Mouse (Mus musculus) midbrain, embryonic 13.5 days (tissue): Measurements from ENCODE around the gene Ccdc92b. TPM values are rescaled to one million over a fixed set of nuclear protein-coding genes. Genes with fewer than 3 reads are reported as not detected.

Source experiments
- ATAC-seq: fragments of 200-750 bp; cut with Nextera tagmentation; 2 replicates; pipeline ENCODE4 v1.8.0; 2017; ENCODE audit warnings: mild to moderate bottlenecking, moderate TSS enrichment, moderate library complexity
- H3K27ac ChIP-seq: fragments of 300-500 bp; sonication (generic); 2 replicates; pipeline ENCODE4 v1.5.1; 2015; ENCODE audit warnings: inconsistent platforms, mild to moderate bottlenecking, moderate library complexity
- H3K27me3 ChIP-seq: fragments of 300-500 bp; sonication (generic); 2 replicates; pipeline ENCODE4 v1.6.1; 2015; ENCODE audit warnings: mild to moderate bottlenecking, inconsistent platforms
- H3K36me3 ChIP-seq: fragments of 300-500 bp; sonication (generic); 2 replicates; pipeline ENCODE4 v1.6.1; 2015; ENCODE audit warnings: mild to moderate bottlenecking, inconsistent platforms
- H3K4me1 ChIP-seq: fragments of 300-500 bp; sonication (generic); replicated peaks from 2 replicates; pipeline ENCODE4 v1.6.1; 2015; ENCODE audit warnings: inconsistent platforms
- H3K4me2 ChIP-seq: fragments of 300-500 bp; sonication (generic); replicated peaks from 2 replicates; pipeline ENCODE4 v1.6.1; 2015; ENCODE audit warnings: moderate library complexity, mild to moderate bottlenecking, inconsistent platforms
- H3K4me3 ChIP-seq: fragments of 300-500 bp; sonication (generic); replicated peaks from 2 replicates; pipeline ENCODE4 v1.5.1; 2015; ENCODE audit warnings: mild to moderate bottlenecking, inconsistent platforms
- H3K9ac ChIP-seq: fragments of 300-500 bp; sonication (generic); replicated peaks from 2 replicates; pipeline ENCODE4 v1.6.1; 2015; ENCODE audit warnings: mild to moderate bottlenecking, inconsistent platforms
- H3K9me3 ChIP-seq: fragments of 300-500 bp; sonication (generic); 2 replicates; pipeline ENCODE4 v1.6.1; 2016; ENCODE audit warnings: mild to moderate bottlenecking, inconsistent platforms
- whole genome bisulfite sequencing: fragments of 180-500 bp; shearing (Covaris S2); methylation state at CpG from one replicate; pipeline ENCODE4 v1.1.7; 2015; 5-methylcytosine and 5-hydroxymethylcytosine counted together
- polyA plus RNA-seq: library from polyadenylated mRNA; unstranded; fragments of >200 nt; fragmentation: Nextera tagmentation; extraction: Ambion mirVana; gene quantifications from 2 replicates; pipeline ENCODE4 v1.2.1, GENCODE M21; 2015

The Ccdc92b gene
- polyA plus RNA-seq, 1 experiment from 2014 or later = 1.7 TPM

DNA sequence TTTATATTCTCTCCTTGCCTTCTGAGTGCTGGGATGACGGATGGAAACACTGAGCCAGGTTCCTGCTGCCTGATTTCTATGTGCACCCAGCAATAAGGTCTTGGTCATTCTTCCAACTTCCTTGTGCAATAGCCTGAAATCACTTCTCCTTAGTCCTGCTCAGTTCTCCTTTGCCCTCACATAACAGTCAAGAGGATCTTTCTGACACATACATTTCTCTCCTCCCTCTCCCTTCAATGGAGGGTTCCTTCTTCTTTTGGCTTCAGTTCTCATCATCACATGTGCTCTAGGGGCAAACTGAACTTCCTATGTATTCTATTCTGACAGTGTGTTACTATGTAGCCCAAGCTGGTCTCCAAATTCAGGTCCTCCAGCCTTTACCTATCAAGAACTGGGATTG, 28.6 kb downstream of the Ccdc92b start:
- H3K4me1 ChIP-seq = peaks cover 39% of the 10 kb centered on the region
- no peaks in the 10 kb centered on the region for H3K36me3 ChIP-seq
- H3K9me3 ChIP-seq = no peaks in the 10 kb centered on the region
- H3K9ac ChIP-seq = no peak overlapping the region
- no peak overlapping the region for H3K4me2 ChIP-seq
- no peaks in the 10 kb centered on the region for H3K27me3 ChIP-seq
- 88% methylated on average over 1 of the region's 1 CpGs for WGBS
- no peak for ATAC-seq
- no peak overlapping the region for H3K27ac ChIP-seq
- H3K4me3 ChIP-seq = no peak overlapping the region

DNA sequence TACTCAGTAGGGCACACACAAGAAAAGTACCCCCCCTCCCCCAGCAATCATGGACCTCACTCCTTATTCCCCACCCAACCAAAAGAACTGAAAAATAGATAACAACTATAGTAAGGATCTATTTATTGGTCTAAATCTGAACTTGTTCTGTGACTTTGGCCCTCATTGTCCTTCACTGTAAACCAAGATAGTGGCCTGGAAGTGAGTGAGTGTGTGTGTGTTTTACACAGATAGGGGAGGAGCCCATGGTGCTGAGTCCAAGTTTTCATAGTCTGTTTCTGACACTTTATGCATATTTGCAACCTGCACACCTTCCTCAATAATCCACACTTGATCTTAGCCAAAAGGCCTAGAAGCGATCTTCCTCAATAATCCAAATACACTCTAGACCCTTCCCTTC, 29.3 kb downstream of the Ccdc92b start:
- H3K9ac ChIP-seq = peak overlapping the region; percentile 84
- peaks cover 46% of the 10 kb centered on the region for H3K4me1 ChIP-seq
- peak overlapping the region; percentile 59 for H3K27ac ChIP-seq
- ATAC-seq = peak; percentile 35
- H3K4me2 ChIP-seq = peak overlapping the region; percentile 95
- H3K36me3 ChIP-seq = no peaks in the 10 kb centered on the region
- H3K4me3 ChIP-seq = peak overlapping the region; percentile 82
- WGBS = 0% methylated on average over 1 of the region's 1 CpGs
- H3K27me3 ChIP-seq = no peaks in the 10 kb centered on the region
- H3K9me3 ChIP-seq = no peaks in the 10 kb centered on the region

DNA sequence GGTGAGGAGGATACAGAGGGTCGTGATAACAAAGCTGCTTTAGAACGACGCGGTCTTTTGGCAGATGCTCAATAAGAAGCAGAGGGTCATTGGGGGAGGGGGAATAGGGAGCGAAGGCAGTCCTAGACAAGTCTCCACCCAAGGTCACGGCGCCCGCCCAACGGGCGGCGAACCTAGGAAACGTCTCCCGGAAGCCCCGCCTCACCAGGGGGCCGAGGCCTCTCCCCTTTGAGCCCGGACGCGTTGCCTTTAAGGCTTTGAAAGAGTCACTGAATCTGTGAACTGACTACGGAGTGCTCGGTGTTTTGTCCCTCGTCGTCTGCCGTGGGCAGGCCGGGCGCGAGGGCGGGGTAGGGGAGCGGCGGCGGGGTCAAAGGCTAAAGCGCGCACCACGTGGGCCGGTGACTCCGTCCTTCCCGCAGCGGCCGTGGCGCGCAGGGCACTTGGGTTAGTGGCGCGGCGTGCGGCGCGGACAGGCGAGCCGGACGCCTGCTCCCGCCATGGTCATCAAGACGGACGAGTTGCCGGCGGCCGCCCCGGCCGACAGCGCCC, 29.8 kb downstream of the Ccdc92b start, which contains the start of gene Cluh:
Cluh (plus strand) TSS at position 401 of the 552 bp plus-strand sequence.
- H3K27ac ChIP-seq = peak within 1 kb of the TSS; percentile 59
- peak within 1 kb of the TSS; percentile 84 for H3K9ac ChIP-seq
- peak within 1 kb of the TSS; percentile 95 for H3K4me2 ChIP-seq
- H3K9me3 ChIP-seq = no peaks in the 10 kb centered on the region
- peak; percentile 93 for ATAC-seq
- H3K36me3 ChIP-seq = no peaks in the 10 kb centered on the region
- no peaks in the 10 kb centered on the region for H3K27me3 ChIP-seq
- under 1% methylated on average over 57 of the region's 58 CpGs for WGBS
- peak within 1 kb of the TSS; percentile 82 for H3K4me3 ChIP-seq
- peaks cover 49% of the 10 kb centered on the region for H3K4me1 ChIP-seq

DNA sequence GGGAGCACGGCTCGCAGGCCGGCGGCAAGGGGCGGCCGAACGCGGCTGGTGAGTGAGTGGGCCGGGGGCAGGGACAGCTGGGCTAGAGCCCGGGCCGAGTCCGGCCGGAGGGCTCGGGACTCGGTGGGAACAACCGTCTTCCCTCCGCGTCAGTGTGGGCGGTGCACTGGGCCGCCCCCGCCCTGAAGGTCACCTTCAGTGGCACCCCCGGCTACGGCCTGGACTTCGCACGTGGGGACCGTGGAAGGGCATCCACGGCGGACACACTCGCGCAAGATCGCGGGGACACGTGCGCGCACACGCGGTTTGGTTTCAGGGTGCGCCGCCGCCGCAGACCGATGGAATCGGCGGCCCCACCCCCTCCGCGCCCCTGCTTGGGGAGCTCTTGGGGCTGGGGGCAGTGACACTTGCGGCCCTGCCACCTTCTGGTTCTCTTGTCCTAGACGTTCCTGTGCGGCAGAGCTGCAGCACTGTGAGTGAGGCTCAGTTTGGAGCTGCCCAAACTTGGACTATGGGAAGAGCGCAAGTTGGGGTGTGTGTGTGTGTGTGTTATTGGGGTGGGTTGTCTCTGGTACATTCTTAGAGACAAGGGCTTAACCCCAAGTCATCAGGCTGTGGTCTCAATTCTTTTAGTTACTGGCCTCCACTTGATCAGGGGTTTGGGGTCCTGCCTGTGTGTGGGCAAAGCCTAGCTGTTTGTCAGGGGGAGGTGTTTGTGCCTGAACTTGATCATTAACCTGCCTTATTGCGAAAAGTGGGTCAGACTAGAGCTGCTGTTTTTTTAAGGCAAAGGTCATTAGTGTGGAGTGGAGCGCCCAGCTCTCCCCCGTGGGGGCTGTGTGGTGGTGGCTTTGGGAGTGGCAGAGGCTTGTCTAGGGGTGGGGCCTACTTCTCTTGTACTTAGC, 30.5 kb downstream of the Ccdc92b start:
- no peaks in the 10 kb centered on the region for H3K27me3 ChIP-seq
- H3K36me3 ChIP-seq = no peaks in the 10 kb centered on the region
- ATAC-seq = peak; percentile 80
- H3K4me1 ChIP-seq = peaks cover 49% of the 10 kb centered on the region
- H3K4me2 ChIP-seq = peak overlapping the region; percentile 95
- no peaks in the 10 kb centered on the region for H3K9me3 ChIP-seq
- H3K27ac ChIP-seq = 0 out of 2 replicates have a peak overlapping the region, but pooled peaks have one; percentile 46
- peak overlapping the region; percentile 84 for H3K9ac ChIP-seq
- H3K4me3 ChIP-seq = peak overlapping the region; percentile 82
- 2% methylated on average over 52 of the region's 53 CpGs for WGBS

DNA sequence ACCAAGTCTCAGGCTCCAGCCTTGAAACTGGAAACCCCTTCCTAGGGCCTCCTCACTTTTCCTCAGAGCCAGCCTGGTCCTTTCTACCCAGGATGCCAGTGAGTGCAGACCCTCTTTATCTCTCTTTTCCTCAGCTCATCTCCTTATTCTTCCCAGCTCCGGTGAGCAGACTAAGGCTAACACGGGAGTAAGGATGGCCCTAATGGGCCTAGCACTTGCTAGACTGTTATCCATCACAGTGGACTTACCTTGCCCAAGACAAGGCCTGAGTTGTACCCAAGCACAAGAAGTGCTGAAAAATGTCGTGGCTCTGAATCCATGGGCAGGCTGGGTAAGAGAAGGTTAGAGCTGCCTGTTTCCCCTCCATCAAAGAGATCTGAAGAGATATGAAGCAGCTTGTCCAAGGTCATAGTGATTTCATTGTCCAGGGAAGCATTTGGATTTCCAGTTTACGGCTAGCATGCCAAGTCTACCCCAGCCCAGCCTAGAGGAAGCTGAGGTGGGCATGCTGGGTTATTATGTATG, 31.2 kb downstream of the Ccdc92b start:
- Histone ChIP-seq H3K4me1 (peaks cover 49% of the 10 kb centered on the region), H3K27ac (no peak overlapping the region), H3K27me3 (no peaks in the 10 kb centered on the region), H3K4me2 (peak overlapping the region; percentile 95), H3K9me3 (no peaks in the 10 kb centered on the region), H3K9ac (peak overlapping the region; percentile 84; the same call in 1 of the 2 replicates), H3K36me3 (no peaks in the 10 kb centered on the region), H3K4me3 (peak overlapping the region; percentile 82)
- no peak for ATAC-seq
- WGBS = 59% methylated on average over 4 of the region's 4 CpGs

DNA sequence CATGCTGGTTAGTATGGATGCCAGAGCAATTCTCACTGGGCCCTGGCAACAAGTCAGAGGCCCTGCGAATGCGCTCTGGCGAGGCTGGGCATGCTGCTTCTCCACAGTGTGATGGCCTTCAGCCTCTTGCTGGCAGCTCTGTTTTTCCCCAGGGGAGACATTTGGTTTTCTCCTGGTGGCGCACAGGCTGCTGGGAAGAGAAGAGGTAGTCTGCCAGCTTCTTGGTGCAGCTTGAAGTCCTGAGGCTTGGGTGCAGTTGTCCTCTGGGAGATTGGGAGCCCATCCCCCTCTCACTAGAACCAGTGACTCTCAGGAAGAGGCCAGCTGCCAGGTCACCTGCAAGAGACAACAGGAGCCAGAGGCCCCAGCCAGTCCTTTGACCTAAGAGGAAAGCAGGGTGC, 33.4 kb downstream of the Ccdc92b start:
- Histone ChIP-seq H3K27me3 (no peaks in the 10 kb centered on the region), H3K4me2 (no peak overlapping the region), H3K4me1 (peaks cover 49% of the 10 kb centered on the region), H3K27ac (peak overlapping the region; percentile 32; the same call in 1 of the 2 replicates), H3K4me3 (no peak overlapping the region), H3K9ac (0 out of 2 replicates have a peak overlapping the region, but pooled peaks have one; percentile 40), H3K36me3 (peaks cover 9% of the 10 kb centered on the region), H3K9me3 (no peaks in the 10 kb centered on the region)
- ATAC-seq = no peak
- WGBS = 50% methylated on average over 4 of the region's 4 CpGs

DNA sequence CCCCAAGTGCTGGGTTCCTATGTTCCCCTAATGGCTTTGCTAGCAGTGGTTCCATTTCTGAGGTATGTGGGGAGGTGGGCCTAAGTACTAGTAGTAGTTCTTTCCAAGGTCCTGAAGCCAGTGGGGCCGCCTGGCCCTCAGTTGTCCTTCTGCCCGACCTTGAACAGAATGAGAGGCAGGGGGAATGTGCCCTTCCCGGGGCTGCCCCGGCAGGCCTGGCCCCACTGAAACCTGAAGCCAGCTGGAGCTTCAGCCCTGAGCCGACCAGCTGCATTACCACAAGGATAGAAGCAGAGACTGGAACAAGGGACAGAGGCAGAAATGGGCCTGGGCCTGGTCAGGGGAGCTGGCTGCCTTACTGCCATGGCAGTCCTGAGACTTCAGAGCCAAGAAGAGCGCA, 34.0 kb downstream of the Ccdc92b start:
- 78% methylated on average over 6 of the region's 6 CpGs for WGBS
- H3K9me3 ChIP-seq = no peaks in the 10 kb centered on the region
- peaks cover 48% of the 10 kb centered on the region for H3K4me1 ChIP-seq
- H3K4me2 ChIP-seq = no peak overlapping the region
- no peaks in the 10 kb centered on the region for H3K27me3 ChIP-seq
- H3K9ac ChIP-seq = peak overlapping the region; percentile 40; the same call in 1 of the 2 replicates
- H3K4me3 ChIP-seq = no peak overlapping the region
- H3K27ac ChIP-seq = peak overlapping the region; percentile 32; the same call in 1 of the 2 replicates
- no peak for ATAC-seq
- H3K36me3 ChIP-seq = peaks cover 15% of the 10 kb centered on the region

DNA sequence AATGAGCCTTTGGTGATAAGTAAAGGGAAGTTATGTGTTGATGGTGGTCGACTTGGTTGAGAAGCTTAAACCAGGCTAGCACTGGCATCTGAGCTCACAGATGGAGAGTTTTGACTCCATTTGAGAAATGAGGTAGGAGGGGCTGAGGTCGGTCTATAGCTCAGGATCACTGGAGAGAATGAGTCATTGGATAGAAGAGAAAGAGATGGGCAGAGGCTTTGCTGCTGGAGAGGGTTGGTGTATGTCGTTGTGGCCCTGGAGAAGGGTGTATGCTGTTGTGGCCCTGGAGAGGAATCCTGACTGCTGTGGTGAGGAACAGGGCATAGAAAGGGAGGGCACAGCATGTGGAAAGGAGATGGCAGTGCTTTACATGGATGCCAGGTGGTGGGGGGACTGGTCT, 36.5 kb downstream of the Ccdc92b start:
- H3K4me1 ChIP-seq = peaks cover 30% of the 10 kb centered on the region
- peaks cover 41% of the 10 kb centered on the region for H3K36me3 ChIP-seq
- no peak overlapping the region for H3K27ac ChIP-seq
- no peak overlapping the region for H3K4me3 ChIP-seq
- H3K4me2 ChIP-seq = no peak overlapping the region
- no peaks in the 10 kb centered on the region for H3K27me3 ChIP-seq
- no peak overlapping the region for H3K9ac ChIP-seq
- no peak for ATAC-seq
- no peaks in the 10 kb centered on the region for H3K9me3 ChIP-seq
- 92% methylated on average over 3 of the region's 3 CpGs for WGBS

DNA sequence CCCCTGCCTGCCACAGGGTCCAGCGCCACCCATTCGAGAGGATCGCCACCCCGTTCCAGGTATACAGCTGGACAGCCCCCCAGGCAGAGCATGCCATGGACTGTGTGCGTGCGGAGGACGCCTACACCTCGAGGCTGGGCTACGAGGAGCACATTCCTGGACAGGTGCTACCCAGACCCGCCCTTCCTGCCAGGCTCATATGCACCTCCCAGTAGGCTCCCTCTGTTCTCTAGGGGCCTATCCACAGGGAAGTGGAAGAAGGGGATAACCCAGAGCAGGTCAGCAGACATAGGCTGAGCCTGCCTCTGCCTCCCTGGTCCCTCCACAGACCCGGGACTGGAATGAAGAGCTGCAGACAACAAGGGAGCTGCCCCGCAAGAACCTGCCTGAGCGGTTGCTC, 40.9 kb downstream of the Ccdc92b start:
- no peak overlapping the region for H3K4me3 ChIP-seq

DNA sequence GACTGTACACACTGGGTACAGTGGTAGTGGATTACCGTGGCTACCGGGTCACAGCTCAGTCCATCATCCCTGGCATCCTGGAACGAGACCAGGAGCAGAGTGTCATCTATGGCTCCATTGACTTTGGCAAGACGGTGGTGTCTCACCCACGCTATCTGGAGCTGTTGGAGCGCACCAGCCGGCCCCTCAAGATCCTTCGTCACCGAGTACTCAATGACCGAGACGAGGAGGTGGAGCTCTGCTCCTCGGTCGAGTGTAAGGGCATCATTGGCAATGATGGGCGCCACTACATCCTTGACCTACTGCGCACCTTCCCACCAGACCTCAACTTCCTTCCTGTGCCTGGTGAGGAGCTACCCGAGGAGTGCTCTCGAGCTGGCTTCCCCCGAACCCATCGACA, 42.2 kb downstream of the Ccdc92b start:
- Histone ChIP-seq H3K4me2 (no peak overlapping the region), H3K27ac (no peak overlapping the region)
- WGBS = 96% methylated on average over 19 of the region's 19 CpGs

More for the DNA sequence above, 40.9 kb downstream of the Ccdc92b start:
- H3K27ac ChIP-seq = no peak overlapping the region
- WGBS = 91% methylated on average over 13 of the region's 13 CpGs
- no peaks in the 10 kb centered on the region for H3K9me3 ChIP-seq
- no peak overlapping the region for H3K4me2 ChIP-seq
- no peaks in the 10 kb centered on the region for H3K4me1 ChIP-seq
- H3K36me3 ChIP-seq = peaks cover 85% of the 10 kb centered on the region
- no peak overlapping the region for H3K9ac ChIP-seq
- no peak for ATAC-seq
- no peaks in the 10 kb centered on the region for H3K27me3 ChIP-seq

DNA sequence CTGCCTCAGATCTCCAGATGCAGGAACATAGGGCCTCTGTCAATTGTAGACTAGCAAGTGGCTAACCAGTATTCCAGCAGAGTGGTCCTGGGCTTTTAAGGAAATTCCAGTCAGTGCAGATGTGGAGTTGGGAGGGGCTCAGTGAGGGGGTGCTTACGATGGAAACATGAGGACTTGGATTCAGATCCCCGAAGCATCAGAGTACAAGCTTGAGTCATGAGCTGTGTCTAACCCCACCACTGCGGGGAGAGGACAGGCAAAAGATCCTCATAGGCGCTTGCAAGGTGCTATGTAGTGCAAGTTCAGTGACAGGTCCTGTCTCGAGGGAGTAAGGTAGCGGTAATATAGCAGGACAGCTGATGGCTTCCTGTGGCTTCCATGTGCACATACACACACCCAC, 42.8 kb downstream of the Ccdc92b start:
- Histone ChIP-seq H3K4me1 (no peaks in the 10 kb centered on the region), H3K9ac (no peak overlapping the region), H3K27ac (no peak overlapping the region), H3K4me2 (no peak overlapping the region), H3K4me3 (no peak overlapping the region), H3K27me3 (no peaks in the 10 kb centered on the region), H3K36me3 (peaks cover 100% of the 10 kb centered on the region), H3K9me3 (no peaks in the 10 kb centered on the region)
- 96% methylated on average over 6 of the region's 6 CpGs for WGBS
- ATAC-seq = no peak

More for the DNA sequence above, 42.2 kb downstream of the Ccdc92b start:
- no peak overlapping the region for H3K4me3 ChIP-seq
- no peaks in the 10 kb centered on the region for H3K4me1 ChIP-seq
- no peaks in the 10 kb centered on the region for H3K27me3 ChIP-seq
- peaks cover 98% of the 10 kb centered on the region for H3K36me3 ChIP-seq
- H3K9ac ChIP-seq = no peak overlapping the region
- no peak for ATAC-seq
- H3K9me3 ChIP-seq = no peaks in the 10 kb centered on the region

DNA sequence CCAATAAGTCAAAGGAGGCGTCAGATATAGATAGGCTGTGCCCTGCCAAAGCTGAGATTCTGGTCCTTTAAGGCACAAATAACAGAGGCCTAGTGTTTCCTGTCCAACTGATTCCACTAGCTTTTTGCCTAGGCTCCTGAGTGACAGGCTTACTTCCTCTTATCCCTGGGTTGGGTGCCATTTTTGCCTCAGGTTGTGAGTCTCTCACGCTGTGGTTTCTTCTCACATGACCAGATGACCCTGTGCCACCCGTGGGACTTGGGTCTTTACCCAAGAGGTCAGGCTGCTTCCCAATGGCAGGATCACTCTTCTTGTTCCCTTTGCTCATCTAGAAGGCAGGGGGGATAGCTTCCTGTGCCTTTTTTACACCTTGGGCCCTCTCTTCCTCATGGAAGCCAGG, 44.9 kb downstream of the Ccdc92b start:
- no peak overlapping the region for H3K4me2 ChIP-seq
- no peak for ATAC-seq
- WGBS = 95% methylated on average over 3 of the region's 3 CpGs

More for the DNA sequence above, 44.9 kb downstream of the Ccdc92b start:
- Histone ChIP-seq H3K27ac (no peak overlapping the region), H3K4me3 (no peak overlapping the region), H3K4me1 (no peaks in the 10 kb centered on the region), H3K9ac (no peak overlapping the region), H3K36me3 (peaks cover 99% of the 10 kb centered on the region), H3K27me3 (no peaks in the 10 kb centered on the region), H3K9me3 (no peaks in the 10 kb centered on the region)
